Mouse (Mus musculus): ENCODE measurements at regions not wholly inside any gene's neighbourhood (a gene's known extent, or its start where the extent isn't known, plus 50 kb on each side); places are given as distances from the start of the nearest gene placed in this dataset.
A peak's percentile ranks its signal among the peaks of the same experiment; 100 is the strongest.

DNA sequence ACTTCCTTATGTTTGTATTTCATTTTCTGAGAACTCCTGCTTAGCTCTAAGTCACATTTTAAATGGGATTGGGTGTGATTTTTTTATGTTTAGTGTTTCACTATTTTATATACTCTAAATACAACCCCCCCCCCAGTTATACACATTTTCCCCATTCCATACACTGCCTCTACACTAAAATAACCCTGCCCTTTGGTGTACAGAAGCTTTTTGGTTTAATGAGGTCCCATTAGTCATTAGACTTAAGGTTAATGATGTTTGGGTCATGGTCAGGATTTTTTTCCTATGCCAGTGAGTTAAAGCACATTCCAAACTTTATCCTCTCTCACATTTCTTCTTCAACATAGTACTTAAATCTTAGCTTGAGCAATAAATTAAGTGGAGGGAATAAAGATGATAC lies 149.2 kb downstream of the Tinag start:
- Histone ChIP-seq H3K9me3 (ENCODE audit: control insufficient read depth, low read length) (no peaks in the 10 kb centered on the region), H3K9ac (ENCODE audit: low read depth, low read length) (no peak overlapping the region), H3K4me3 (ENCODE audit: low read depth, low read length) (no peak overlapping the region), H3K4me2 (ENCODE audit: low read depth, low read length) (no peak overlapping the region), H3K4me1 (ENCODE audit: control insufficient read depth, insufficient read depth, low read length) (no peaks in the 10 kb centered on the region), H3K27ac (replicated peaks; ENCODE audit: low read depth, low read length) (no peak overlapping the region), H3K27me3 (replicated peaks; ENCODE audit: control insufficient read depth, insufficient read depth, low read length) (no peaks in the 10 kb centered on the region), H3K36me3 (ENCODE audit: control insufficient read depth, insufficient read depth, low read length) (no peaks in the 10 kb centered on the region)
- ATAC-seq (ENCODE audit: low read depth) (no peak), DNase-seq (ENCODE audit: low spot score) (no peak)

DNA sequence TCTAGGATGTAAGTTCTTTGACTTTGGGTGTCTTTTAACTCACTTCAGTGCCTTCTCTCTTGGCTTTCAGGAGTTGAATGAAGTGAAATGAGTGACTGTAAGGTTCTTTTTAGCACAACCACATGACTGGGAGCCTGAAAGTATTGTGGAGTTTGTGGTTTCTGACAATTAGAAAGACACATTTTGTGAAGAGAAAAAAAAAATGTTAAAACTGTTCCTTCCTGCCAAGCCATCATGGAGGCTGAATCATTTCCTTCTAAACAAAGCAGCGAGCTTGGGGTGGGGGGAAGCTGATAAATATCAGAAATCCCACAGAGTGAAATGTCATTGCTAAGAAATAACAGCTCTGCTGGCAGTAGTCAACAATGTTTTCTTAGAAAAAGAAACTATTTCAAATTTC lies 163.8 kb downstream of the Tinag start:
- Histone ChIP-seq H3K27me3 (replicated peaks; ENCODE audit: control insufficient read depth, insufficient read depth, low read length) (no peaks in the 10 kb centered on the region), H3K27ac (replicated peaks; ENCODE audit: low read depth, low read length) (no peak overlapping the region), H3K4me2 (ENCODE audit: low read depth, low read length) (no peak overlapping the region), H3K4me1 (ENCODE audit: control insufficient read depth, insufficient read depth, low read length) (no peaks in the 10 kb centered on the region), H3K9ac (ENCODE audit: low read depth, low read length) (no peak overlapping the region), H3K9me3 (ENCODE audit: control insufficient read depth, low read length) (no peaks in the 10 kb centered on the region), H3K4me3 (ENCODE audit: low read depth, low read length) (no peak overlapping the region), H3K36me3 (ENCODE audit: control insufficient read depth, insufficient read depth, low read length) (no peaks in the 10 kb centered on the region)
- WGBS, result 65% methylated on average over 1 of the region's 1 CpGs
- peak; percentile 6 for DNase-seq (ENCODE audit: low spot score)
- no peak for ATAC-seq (ENCODE audit: low read depth)

DNA sequence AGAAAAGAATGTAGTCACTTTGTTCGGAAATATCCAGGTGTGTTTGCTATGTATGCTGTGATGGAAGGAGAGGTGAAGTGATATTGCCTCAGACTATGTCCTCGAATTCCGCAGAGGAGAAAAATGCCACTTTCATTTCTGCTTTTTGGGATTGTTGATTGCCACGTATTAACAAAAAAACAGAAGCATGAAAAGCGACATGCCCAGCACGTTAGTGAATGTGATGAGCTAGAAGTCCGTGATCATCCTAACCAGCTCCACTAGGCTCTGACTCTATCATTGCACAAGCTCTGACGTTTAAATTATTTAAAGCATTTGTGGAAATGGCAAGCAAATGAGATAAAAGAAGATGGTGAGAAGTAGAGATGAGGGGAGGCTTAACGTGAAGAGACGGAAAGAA lies 169.6 kb downstream of the Tinag start:
- Histone ChIP-seq H3K9ac (ENCODE audit: low read depth, low read length) (no peak overlapping the region), H3K27me3 (replicated peaks; ENCODE audit: control insufficient read depth, insufficient read depth, low read length) (no peaks in the 10 kb centered on the region), H3K36me3 (ENCODE audit: control insufficient read depth, insufficient read depth, low read length) (no peaks in the 10 kb centered on the region), H3K9me3 (ENCODE audit: control insufficient read depth, low read length) (no peaks in the 10 kb centered on the region; the same call in 1 of the 2 replicates), H3K27ac (replicated peaks; ENCODE audit: low read depth, low read length) (no peak overlapping the region), H3K4me3 (ENCODE audit: low read depth, low read length) (no peak overlapping the region), H3K4me2 (ENCODE audit: low read depth, low read length) (no peak overlapping the region), H3K4me1 (ENCODE audit: control insufficient read depth, insufficient read depth, low read length) (no peaks in the 10 kb centered on the region)
- ATAC-seq (ENCODE audit: low read depth) (no peak), DNase-seq (ENCODE audit: low spot score) (no peak)
- WGBS, result 81% methylated on average over 10 of the region's 10 CpGs

DNA sequence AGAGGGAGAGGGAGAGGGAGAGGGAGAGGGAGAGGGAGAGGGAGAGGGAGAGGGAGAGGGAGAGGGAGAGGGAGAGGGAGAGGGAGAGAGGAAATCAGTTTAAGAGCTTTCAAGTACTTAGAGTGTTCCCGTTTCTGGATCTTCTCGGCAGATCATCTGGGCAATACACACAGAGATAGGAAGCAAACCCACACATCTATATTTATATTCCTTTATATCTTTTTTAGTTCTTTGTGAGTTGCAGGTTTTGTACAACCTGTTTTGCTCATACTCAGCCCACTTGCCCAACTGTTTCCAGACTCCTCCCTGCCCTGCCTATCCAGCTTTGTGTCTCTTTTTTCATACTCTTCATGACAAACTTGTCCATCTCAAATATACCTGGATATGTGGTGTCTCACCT lies 173.2 kb downstream of the Tinag start:
- no peaks in the 10 kb centered on the region; the same call in 1 of the 2 replicates for H3K9me3 ChIP-seq (ENCODE audit: control insufficient read depth, low read length)
- no peak overlapping the region for H3K9ac ChIP-seq (ENCODE audit: low read depth, low read length)
- no peak overlapping the region for H3K4me2 ChIP-seq (ENCODE audit: low read depth, low read length)
- ATAC-seq (ENCODE audit: low read depth) (no peak), DNase-seq (ENCODE audit: low spot score) (no peak)
- no peaks in the 10 kb centered on the region for H3K36me3 ChIP-seq (ENCODE audit: control insufficient read depth, insufficient read depth, low read length)
- no peaks in the 10 kb centered on the region for H3K4me1 ChIP-seq (ENCODE audit: control insufficient read depth, insufficient read depth, low read length)
- no peak overlapping the region for H3K27ac ChIP-seq (replicated peaks; ENCODE audit: low read depth, low read length)
- no peaks in the 10 kb centered on the region for H3K27me3 ChIP-seq (replicated peaks; ENCODE audit: control insufficient read depth, insufficient read depth, low read length)
- no peak overlapping the region for H3K4me3 ChIP-seq (ENCODE audit: low read depth, low read length)
- 89% methylated on average over 2 of the region's 2 CpGs for WGBS

DNA sequence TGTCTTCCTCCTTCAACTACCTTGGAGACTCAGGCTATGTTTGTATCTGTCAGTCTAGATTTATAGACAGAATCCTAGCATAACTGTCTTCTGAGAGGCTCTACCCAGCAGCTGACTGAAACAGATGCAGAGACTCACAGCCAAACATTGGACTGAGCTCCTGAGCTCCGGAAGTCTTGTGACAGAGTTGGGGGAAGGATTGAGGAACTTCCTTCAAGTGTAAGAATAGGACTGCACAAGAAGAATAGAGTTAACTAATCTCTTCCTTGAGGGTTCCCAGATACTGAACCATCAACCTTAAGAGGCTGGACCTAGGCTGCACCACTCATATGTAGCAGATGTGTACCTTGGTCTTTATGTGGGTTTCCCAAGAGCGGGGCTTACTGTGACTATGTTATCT lies 176.0 kb downstream of the Tinag start:
- Histone ChIP-seq H3K27ac (replicated peaks; ENCODE audit: low read depth, low read length) (no peak overlapping the region), H3K9me3 (ENCODE audit: control insufficient read depth, low read length) (no peaks in the 10 kb centered on the region; the same call in 1 of the 2 replicates), H3K27me3 (replicated peaks; ENCODE audit: control insufficient read depth, insufficient read depth, low read length) (no peaks in the 10 kb centered on the region), H3K4me3 (ENCODE audit: low read depth, low read length) (no peak overlapping the region), H3K9ac (ENCODE audit: low read depth, low read length) (no peak overlapping the region), H3K4me2 (ENCODE audit: low read depth, low read length) (no peak overlapping the region), H3K36me3 (ENCODE audit: control insufficient read depth, insufficient read depth, low read length) (no peaks in the 10 kb centered on the region), H3K4me1 (ENCODE audit: control insufficient read depth, insufficient read depth, low read length) (no peaks in the 10 kb centered on the region)
- WGBS, result 91% methylated on average over 2 of the region's 2 CpGs
- DNase-seq (ENCODE audit: low spot score), result no peak
- ATAC-seq (ENCODE audit: low read depth), result no peak

DNA sequence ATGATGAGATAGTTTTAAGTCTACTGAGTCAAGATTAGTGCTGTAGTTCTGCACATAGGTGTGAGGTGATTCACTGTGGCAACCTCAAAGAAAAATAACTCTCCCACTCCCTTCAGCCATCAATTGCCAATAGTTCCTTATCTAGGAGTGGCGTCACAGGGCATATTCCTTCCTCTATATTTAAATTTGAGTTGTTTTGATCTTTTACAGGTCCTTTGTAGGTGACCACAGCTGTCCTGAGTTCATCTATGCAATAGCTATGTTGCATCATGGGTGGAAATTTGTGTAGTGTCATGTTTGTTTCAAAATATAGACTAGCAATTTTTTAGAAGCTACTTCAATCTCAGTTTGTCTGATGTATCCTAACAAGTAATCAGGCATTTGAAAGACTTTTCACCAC lies 177.0 kb downstream of the Tinag start:
- WGBS, result 90% methylated on average over 1 of the region's 1 CpGs
- ATAC-seq (ENCODE audit: low read depth) (no peak), DNase-seq (ENCODE audit: low spot score) (no peak)
- H3K9me3 ChIP-seq (ENCODE audit: control insufficient read depth, low read length), result no peaks in the 10 kb centered on the region; the same call in 1 of the 2 replicates
- no peak overlapping the region for H3K9ac ChIP-seq (ENCODE audit: low read depth, low read length)
- H3K27ac ChIP-seq (replicated peaks; ENCODE audit: low read depth, low read length), result no peak overlapping the region
- no peaks in the 10 kb centered on the region for H3K36me3 ChIP-seq (ENCODE audit: control insufficient read depth, insufficient read depth, low read length)
- no peaks in the 10 kb centered on the region for H3K4me1 ChIP-seq (ENCODE audit: control insufficient read depth, insufficient read depth, low read length)
- no peaks in the 10 kb centered on the region for H3K27me3 ChIP-seq (replicated peaks; ENCODE audit: control insufficient read depth, insufficient read depth, low read length)
- no peak overlapping the region for H3K4me3 ChIP-seq (ENCODE audit: low read depth, low read length)
- no peak overlapping the region for H3K4me2 ChIP-seq (ENCODE audit: low read depth, low read length)

DNA sequence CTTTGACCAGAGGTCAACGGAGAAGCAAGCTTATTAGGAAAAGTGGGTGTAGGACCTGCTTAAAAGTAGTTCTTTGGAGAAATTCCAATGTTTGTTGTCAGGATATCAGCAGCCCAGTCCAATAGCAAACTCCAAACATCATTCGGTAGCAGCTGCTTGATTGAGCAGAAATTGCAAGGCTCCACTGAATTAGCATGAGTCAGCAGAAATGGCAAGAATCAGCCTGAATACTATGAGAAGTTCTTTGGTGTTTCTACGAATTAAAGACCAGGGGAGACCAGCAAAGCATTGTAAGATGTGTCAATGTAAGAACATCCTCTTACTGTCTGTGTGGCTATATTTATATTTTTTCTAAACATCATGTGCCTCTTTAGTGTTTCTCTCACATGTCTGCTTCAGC lies 223.4 kb downstream of the Tinag start:
- ATAC-seq (ENCODE audit: low read depth), result no peak
- no peaks in the 10 kb centered on the region for H3K9me3 ChIP-seq (ENCODE audit: control insufficient read depth, low read length)
- no peak overlapping the region for H3K4me3 ChIP-seq (ENCODE audit: low read depth, low read length)
- DNase-seq (ENCODE audit: low spot score), result no peak
- 86% methylated on average over 3 of the region's 3 CpGs for WGBS
- no peaks in the 10 kb centered on the region for H3K4me1 ChIP-seq (ENCODE audit: control insufficient read depth, insufficient read depth, low read length)
- H3K27ac ChIP-seq (replicated peaks; ENCODE audit: low read depth, low read length), result no peak overlapping the region
- no peaks in the 10 kb centered on the region for H3K27me3 ChIP-seq (replicated peaks; ENCODE audit: control insufficient read depth, insufficient read depth, low read length)
- H3K9ac ChIP-seq (ENCODE audit: low read depth, low read length), result no peak overlapping the region
- no peaks in the 10 kb centered on the region for H3K36me3 ChIP-seq (ENCODE audit: control insufficient read depth, insufficient read depth, low read length)
- H3K4me2 ChIP-seq (ENCODE audit: low read depth, low read length), result no peak overlapping the region

DNA sequence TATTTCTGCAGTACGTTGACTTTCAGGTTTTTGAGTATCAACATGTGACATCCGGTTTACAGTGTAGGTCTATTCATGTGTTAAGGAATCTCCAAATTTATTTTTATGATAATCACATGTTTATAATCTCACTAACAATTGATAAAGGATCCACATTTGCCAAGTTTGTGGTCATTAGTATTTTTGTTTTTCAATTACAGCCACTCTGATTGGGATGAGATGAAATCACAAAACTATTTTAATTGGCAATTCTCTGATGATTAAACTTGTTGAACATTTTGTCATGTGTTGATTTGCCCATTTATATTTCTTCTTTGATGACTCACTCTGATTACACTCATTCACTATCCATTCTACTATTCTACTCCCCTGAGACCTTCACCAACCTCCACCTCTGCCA lies 228.0 kb upstream of the Fam83b start:
- H3K4me1 ChIP-seq (ENCODE audit: control insufficient read depth, insufficient read depth, low read length), result no peaks in the 10 kb centered on the region
- H3K9ac ChIP-seq (ENCODE audit: low read depth, low read length), result no peak overlapping the region
- no peak for ATAC-seq (ENCODE audit: low read depth)
- no peak for DNase-seq (ENCODE audit: low spot score)
- no peak overlapping the region for H3K4me3 ChIP-seq (ENCODE audit: low read depth, low read length)
- no peaks in the 10 kb centered on the region for H3K9me3 ChIP-seq (ENCODE audit: control insufficient read depth, low read length)
- no peak overlapping the region for H3K27ac ChIP-seq (replicated peaks; ENCODE audit: low read depth, low read length)
- no peaks in the 10 kb centered on the region for H3K27me3 ChIP-seq (replicated peaks; ENCODE audit: control insufficient read depth, insufficient read depth, low read length)
- no peaks in the 10 kb centered on the region for H3K36me3 ChIP-seq (ENCODE audit: control insufficient read depth, insufficient read depth, low read length)
- no peak overlapping the region for H3K4me2 ChIP-seq (ENCODE audit: low read depth, low read length)
- WGBS, result 88% methylated on average over 2 of the region's 2 CpGs

DNA sequence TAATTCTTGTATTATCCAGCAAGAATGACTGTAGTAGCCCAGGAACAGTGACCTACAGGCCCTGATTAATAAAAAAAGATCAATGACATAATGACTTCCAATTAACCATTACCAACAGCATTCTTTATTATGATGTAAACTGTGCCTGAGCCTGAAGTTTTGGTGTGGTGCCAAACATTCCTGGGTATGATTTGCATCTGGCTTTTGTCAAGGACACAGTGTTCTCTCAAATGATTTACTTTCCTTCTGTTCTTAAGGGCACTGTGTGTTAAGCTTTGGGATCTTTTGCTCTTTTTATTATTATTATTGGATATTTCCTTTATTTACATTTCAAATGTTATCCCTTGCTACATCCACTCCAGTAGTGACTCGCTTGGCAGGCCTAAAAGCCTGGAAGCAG lies 221.7 kb upstream of the Fam83b start:
- Histone ChIP-seq H3K4me1 (ENCODE audit: control insufficient read depth, insufficient read depth, low read length) (no peaks in the 10 kb centered on the region), H3K27me3 (replicated peaks; ENCODE audit: control insufficient read depth, insufficient read depth, low read length) (no peaks in the 10 kb centered on the region), H3K9ac (ENCODE audit: low read depth, low read length) (no peak overlapping the region), H3K4me2 (ENCODE audit: low read depth, low read length) (no peak overlapping the region), H3K9me3 (ENCODE audit: control insufficient read depth, low read length) (no peaks in the 10 kb centered on the region), H3K36me3 (ENCODE audit: control insufficient read depth, insufficient read depth, low read length) (no peaks in the 10 kb centered on the region), H3K27ac (replicated peaks; ENCODE audit: low read depth, low read length) (no peak overlapping the region), H3K4me3 (ENCODE audit: low read depth, low read length) (no peak overlapping the region)
- WGBS, result 55% methylated on average over 1 of the region's 1 CpGs
- no peak for ATAC-seq (ENCODE audit: low read depth)
- DNase-seq (ENCODE audit: low spot score), result peak; percentile 32

Data from embryonic facial prominence, embryonic 14.5 days (tissue).